Mouse (Mus musculus) right cerebral cortex, adult 18-20 months (tissue): ENCODE data around the gene Commd1.
A peak's percentile ranks its signal among the peaks of the same experiment; 100 is the strongest.

Experiments
- DNase-seq: peaks from one replicate; pipeline ENCODE4 v3.0.0; 2022; ENCODE audit warnings: mixed read lengths

Gene Commd1

DNA sequence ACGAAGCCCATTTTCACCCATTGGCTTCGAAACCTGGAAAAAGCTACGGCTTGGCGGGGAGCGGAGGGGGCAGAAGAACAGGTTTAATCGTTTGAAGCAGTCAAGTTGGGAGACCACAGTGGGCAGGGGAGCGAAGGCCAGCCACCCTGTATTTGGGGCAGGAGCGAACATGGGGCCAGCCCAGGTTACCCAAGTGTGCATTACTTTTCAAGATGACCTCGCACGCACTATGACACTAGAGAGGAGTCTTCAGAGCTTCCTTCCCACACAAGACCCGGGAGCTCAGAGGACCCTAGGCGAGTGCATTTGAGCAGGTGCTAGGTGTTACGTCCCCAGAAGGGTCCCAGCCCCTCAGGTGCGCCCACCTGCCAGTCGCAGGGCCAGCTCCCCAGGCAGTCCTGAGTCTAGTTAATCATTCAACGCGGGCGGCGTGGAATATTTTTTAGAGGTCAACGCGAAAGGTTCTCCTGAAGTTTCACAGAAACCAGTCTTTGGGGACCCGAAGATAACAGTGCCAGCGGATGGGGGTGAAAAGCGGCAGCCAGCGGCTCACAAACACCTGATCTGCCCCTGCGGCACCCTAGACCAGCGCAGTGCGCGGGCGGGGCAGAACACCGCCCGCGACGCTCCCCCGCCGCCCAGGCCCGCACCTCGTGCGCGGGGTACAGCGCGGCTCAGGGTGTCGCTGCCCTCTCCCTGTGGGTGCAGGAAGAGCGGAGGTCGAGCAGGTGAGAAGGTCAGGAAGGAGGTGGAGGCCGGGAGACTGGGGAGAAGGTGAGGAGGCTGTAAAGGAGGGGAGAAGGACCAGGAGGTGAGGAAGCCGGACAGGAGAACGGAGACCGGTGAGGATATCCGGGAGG, 123.5 kb downstream of the Commd1 start:
- DNase-seq, result peak; percentile 32

DNA sequence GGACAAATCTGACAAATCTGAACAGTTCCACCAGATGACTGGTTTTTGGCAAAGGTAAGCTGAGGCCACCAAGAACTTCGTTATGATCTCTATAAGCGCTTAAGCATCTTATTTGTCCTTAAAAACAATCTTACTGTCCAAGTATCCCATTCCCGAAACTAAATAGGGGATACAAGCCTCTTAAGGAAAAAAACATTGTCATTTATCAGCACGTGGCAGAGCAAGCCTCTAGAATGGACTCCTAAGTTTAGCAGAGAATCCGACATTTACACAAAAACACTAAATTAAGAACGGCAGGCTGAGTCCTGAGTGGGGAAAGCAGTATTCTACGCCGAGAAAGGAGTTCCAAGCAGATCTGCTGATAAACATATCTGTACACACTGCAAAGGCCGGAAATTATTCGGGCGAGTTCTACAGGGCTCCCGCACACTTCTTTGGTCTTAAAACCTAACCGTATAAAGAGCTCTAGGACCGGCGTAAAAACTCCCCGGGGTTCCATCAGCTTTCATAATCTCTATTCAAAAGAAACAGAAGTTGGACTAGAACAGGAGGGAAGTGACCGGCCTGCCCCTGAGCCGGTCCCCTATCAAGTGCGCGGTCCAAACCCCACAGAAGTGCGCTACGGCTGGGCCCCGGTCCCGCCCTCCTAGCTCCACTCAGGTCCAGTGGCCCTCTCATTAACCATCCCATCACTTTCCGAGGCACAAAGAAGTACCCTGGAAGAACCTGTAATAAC, 124.3 kb downstream of the Commd1 start:
- no peak for DNase-seq

DNA sequence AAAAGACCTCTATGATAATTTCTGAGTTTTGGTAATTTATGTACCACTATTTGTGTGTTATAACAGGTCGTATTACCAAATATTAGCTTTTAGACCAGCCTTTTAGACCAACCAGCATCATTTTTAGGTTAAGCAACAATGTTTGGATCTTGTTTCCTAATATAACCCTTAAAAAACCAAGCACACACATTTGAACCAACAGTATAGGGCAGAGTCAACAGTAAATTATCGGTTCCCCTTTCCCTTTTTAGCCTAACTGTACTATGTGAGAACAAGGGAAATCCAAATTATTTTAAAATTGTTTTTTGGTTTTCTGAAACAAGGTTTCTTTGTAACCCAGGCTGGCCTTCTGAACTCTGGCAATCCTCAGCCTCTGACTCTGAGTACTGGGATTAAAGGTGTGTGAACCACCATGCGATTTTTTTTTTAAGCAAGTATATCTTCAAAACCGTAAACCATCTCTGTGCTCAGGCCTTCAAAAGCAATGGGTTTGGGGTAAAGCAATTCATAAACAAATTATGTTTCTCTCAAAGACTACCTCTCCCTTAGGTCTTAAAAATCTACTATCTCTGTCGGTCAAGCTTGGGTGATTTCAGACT, 125.0 kb downstream of the Commd1 start:
- no peak for DNase-seq

DNA sequence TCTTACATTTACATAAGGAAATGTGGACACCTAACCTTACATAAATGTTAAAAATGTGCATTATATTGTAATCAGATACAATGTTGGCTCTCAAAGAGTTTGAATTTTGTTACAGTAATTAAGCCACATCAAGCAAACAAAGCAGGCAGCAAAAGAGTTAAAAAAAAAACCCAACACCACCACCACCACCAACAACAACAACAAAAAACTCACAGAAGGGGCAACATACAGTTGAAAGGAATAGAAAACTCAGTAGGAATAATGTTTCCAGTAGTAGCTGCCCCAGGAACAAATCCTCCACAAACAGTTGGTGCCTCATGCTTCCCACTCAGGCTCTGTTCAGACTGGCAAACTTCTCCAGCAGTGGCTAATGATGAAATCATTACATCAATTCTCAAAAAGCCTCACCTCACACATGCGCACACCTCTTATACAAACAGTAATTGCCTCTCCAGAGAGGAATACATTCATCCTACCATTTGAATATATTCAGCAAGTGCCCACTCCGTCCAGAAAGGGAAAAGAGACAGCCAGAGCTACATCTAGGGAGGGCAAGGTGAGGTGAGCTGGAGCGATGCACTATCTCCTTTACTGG, 125.7 kb downstream of the Commd1 start:
- DNase-seq, result peak; percentile 21

DNA sequence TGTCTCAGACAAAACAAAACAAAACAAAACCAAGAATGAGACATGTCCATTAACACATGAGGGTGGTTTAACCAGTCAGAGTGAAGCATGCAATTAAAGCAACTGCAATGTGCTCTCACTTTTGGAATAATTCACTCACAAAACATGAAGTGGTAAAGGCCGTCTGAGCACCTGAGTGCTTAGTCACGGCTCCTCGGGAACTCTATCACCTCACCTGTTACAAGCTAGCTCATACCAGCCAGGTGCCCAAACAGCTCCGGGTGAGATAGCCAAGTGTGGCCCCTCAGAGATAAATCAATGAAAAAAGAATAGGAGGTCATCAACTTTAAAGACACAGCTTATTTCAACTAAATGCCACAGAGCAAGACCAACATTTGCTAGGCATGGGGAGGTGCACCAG, 127.6 kb downstream of the Commd1 start:
- DNase-seq, result no peak

DNA sequence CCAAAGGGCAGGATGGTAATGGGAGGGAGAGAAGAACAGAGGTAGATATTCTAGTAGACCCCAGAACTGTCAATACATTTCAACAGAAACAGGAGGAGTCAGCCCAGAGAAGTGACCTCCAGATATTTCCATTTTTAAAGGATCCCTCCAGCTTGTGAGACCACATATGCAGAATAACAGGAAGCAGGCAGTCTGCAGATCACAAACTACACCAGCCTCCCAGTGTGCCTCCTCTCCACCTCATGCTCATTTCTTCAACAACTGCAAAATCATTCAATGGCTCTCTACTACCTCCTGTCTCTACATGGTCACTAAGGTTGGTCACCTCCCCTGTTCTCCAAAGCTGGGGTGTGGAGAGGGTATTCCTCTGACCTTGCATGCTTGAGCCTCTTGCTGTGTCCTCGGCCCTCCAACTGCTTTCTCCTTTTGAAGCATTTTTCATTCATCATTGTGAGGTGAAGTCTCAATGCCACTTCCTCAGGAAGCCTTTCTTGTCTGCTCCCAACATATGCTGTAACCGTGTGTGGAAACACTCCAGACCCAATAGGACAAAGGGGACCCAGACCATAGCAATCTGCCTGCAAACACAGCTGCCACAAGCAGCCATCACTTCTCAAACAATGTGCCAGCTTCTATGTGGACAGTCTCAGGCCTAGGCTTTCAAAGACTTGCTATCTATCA, 128.6 kb downstream of the Commd1 start:
- DNase-seq, result no peak

DNA sequence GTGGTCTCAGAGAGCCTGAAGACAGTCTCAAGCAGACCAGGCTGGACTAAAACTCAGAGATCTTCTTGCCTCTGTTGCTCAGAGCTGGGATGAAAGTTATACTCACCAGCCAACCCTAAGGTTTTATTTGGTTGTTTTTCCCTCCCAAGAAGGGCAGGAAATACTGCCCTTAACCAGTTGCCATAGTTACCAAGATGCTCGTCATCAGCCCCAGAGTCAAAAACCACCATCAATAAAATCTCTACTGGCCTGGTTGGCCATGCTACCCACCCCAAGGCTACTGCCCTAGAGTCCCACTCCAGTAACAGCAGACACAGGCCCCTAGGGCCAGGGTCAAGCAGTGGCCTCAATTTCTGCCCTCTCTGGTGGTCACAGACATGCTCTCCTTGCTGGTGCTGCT, 129.7 kb downstream of the Commd1 start:
- DNase-seq, result no peak

DNA sequence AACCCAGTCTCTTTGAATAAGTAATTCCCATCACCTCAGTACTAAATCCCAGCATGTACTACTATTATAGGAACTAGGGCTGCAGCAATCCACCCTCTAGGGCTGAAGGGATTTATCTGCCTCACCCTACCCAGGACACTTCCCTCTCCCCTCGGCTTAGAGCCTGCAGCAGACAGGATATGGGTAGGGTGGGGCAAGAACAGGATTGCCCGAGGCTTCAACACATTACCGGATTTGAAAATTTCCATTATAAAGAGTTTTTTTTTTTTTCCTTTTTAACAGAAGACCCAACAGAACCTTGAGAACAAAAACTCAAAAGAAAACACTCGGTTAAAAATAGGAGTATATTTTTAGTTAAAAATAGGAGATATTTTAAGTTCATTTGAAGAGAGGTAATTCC, 130.8 kb downstream of the Commd1 start:
- DNase-seq, result no peak

DNA sequence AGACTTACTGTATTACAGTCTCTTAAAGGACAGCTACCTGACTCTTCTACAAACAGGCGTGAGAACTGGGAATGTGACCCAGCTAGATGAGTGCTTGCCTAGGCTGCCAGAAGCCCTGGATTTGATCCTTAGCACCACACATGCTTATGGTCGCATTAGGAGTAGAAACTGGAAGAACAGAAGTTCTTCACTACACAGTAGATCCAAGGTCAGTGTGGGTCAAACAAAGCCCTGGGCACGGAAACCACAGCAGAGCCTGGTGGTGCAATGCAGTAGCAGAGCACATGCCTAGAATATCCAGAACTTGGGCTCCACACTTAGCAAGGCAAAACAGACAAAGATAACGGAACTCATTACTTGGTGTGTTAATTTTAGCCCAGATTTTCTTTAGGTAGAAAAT, 132.1 kb downstream of the Commd1 start:
- DNase-seq, result no peak

DNA sequence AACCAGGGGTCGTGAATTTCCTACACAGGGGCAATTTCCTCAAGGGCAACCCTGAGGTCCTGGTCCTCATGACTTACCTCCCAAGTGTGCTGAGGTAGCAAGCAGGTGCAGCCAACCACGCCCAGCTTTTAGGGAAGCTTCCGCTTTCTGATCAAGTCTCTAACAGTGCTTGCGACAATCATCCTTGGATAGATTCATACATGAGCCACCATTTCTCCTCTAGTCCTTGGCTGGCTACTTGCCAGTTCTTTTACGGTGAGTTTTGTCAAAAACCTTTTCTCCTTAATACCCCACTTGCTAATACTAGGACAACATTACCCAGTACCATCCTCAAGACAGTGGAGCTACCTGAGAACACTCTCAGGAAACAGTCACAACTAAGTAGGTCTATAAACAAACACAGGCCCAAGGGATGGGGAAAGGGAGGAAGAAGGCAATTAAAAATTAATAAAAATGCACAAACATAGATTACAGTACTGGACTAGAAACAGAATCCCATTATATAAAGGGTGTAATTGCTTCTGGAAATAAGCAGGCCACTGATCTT, 133.5 kb downstream of the Commd1 start:
- no peak for DNase-seq

DNA sequence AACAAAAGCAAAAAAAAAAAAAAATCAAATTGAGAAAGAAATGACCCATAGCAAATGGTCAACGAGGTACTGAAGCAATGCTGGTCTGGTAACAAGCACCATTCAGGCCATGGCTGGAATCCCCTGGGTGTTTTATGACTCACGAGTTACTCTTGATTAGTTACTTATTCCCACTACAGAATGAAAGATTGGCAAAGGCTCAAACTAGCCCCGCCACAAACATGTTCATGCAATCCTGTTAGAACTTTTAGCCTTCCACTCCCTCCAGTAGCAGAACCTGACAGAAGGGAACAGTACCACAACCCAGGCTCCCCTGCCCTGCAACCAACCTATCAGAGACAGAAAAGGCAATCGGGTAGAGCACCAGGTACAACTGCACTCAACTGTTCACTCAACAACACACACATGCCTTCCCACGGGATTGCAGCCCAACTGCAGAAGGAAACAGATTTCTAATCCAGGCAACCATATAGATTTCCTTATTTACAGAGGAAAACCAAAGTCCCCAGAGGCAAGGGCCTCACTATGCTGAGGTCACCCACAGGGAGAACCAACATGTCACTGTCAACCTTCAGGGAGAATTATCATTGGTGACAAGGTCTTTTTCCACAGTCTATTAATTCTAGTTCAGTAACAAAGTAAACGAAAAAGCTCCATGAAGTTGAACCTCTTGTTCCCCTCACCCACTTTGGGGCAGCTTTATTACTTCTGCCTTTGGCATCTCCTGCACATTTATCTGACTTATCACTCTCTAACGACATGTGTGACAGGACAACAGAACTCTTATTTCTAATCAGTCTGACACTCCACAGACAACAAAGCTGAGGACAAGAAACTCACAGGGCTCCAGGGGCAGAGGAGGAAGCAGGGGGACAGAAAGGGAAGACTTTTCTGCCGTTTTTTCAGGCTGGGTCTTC, 134.2 kb downstream of the Commd1 start:
- no peak for DNase-seq

DNA sequence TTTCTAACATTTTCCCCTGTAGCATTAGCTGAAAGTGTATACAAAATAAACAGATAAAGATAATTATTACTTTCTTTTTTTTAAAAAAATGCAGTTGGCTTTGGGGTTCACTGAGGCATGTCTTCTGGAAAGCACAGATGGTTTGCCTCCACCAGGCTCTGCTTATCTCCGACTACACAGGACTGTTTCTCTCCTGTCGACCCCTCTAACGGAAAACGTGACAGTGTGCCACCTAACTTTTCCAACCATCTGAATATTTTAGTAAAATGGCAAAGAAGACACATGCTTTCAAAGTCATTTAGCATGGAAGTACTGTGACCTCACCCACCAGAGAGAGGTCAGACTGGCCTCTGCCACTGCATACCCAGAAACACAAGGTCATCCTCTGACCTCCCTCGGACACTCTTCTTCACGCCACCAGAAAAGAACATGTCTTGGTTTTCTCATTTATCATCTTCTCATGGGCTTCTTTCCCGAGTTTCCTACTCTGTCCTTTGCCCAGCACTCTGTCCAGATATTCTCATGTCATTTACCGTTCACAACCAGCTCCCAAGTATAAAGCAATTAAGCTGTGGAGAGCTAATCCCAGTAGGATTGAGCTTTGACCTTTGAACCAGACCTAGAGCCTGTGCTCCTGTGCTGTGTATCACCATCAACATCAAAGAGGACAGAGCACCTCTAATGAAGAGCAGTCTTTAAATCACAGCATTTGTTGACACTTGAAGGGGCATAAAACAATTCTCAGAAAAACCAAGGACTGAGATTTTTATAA, 135.0 kb downstream of the Commd1 start:
- no peak for DNase-seq
